Mouse (Mus musculus) splenic B cell, adult 2 months (primary cell): ENCODE results near the gene Taf4.

Source experiments
- DNase-seq: peaks from one replicate; pipeline ENCODE4 v3.0.0-alpha.2; 2011; ENCODE audit warnings: low read depth, low spot score
- H3K27me3 ChIP-seq: 2 replicates; pipeline ENCODE4 v1.6.1; 2012; ENCODE audit warnings: mild to moderate bottlenecking, low read length, moderate library complexity, mixed read lengths; ENCODE audit not compliant: control insufficient read depth, poor library complexity, insufficient read depth, severe bottlenecking
- H3K36me3 ChIP-seq: 2 replicates; pipeline ENCODE4 v1.6.1; 2012; ENCODE audit warnings: mild to moderate bottlenecking, low read length, moderate library complexity, mixed read lengths; ENCODE audit not compliant: control insufficient read depth, poor library complexity, insufficient read depth, severe bottlenecking

Taf4 gene

GRCm38 (mm10) chr2:179976628-179977343 is at the start of gene Taf4:
Gene Taf4, minus strand, starts transcription at chr2:179976646.
- Histone ChIP-seq H3K27me3 (no peaks in the 10 kb centered on the region), H3K36me3 (no peaks in the 10 kb centered on the region)
- DNase-seq: peak; percentile 90

- Histone ChIP-seq H3K36me3 (no peaks in the 10 kb centered on the region), H3K27me3 (no peaks in the 10 kb centered on the region)
- DNase-seq: no peak
Observed at GRCm38 (mm10) chr2:180025861-180026200, 49.4 kb upstream of the Taf4 start.

- DNase-seq: no peak
- no peaks in the 10 kb centered on the region for H3K36me3 ChIP-seq
Observed at GRCm38 (mm10) chr2:180025135-180025860, 48.9 kb upstream of the Taf4 start.

GRCm38 (mm10) chr2:180024401-180025098 is 48.1 kb upstream of the Taf4 start, which contains the start of gene Lsm14b:
Gene Lsm14b, plus strand, starts transcription at chr2:180024987.
- peak; percentile 99 for DNase-seq
- H3K27me3 ChIP-seq: no peaks in the 10 kb centered on the region
- no peaks in the 10 kb centered on the region for H3K36me3 ChIP-seq

More at GRCm38 (mm10) chr2:180025135-180025860, 48.9 kb upstream of the Taf4 start:
- H3K27me3 ChIP-seq: no peaks in the 10 kb centered on the region

- no peak for DNase-seq
- Histone ChIP-seq H3K27me3 (no peaks in the 10 kb centered on the region), H3K36me3 (no peaks in the 10 kb centered on the region)
Observed at GRCm38 (mm10) chr2:180022751-180023150, 46.3 kb upstream of the Taf4 start.

- H3K36me3 ChIP-seq: no peaks in the 10 kb centered on the region
- DNase-seq: no peak
Observed at GRCm38 (mm10) chr2:180020919-180021318, 44.5 kb upstream of the Taf4 start.

GRCm38 (mm10) chr2:180020091-180020661 is 43.7 kb upstream of the Taf4 start:
- no peaks in the 10 kb centered on the region for H3K27me3 ChIP-seq
- DNase-seq: no peak
- no peaks in the 10 kb centered on the region for H3K36me3 ChIP-seq

More at GRCm38 (mm10) chr2:180020919-180021318, 44.5 kb upstream of the Taf4 start:
- H3K27me3 ChIP-seq: no peaks in the 10 kb centered on the region

GRCm38 (mm10) chr2:180018573-180018972 is 42.1 kb upstream of the Taf4 start:
- DNase-seq: no peak
- Histone ChIP-seq H3K36me3 (no peaks in the 10 kb centered on the region), H3K27me3 (no peaks in the 10 kb centered on the region)

- H3K27me3 ChIP-seq: no peaks in the 10 kb centered on the region
- no peak for DNase-seq
- no peaks in the 10 kb centered on the region for H3K36me3 ChIP-seq
Observed at GRCm38 (mm10) chr2:180017632-180018031, 41.2 kb upstream of the Taf4 start.

- Histone ChIP-seq H3K27me3 (no peaks in the 10 kb centered on the region), H3K36me3 (no peaks in the 10 kb centered on the region)
- DNase-seq: no peak
Observed at GRCm38 (mm10) chr2:180013686-180014085, 37.2 kb upstream of the Taf4 start.

GRCm38 (mm10) chr2:180011370-180011769 is 34.9 kb upstream of the Taf4 start:
- no peaks in the 10 kb centered on the region for H3K27me3 ChIP-seq
- H3K36me3 ChIP-seq: no peaks in the 10 kb centered on the region
- DNase-seq: no peak

- Histone ChIP-seq H3K36me3 (no peaks in the 10 kb centered on the region), H3K27me3 (no peaks in the 10 kb centered on the region)
- DNase-seq: no peak
Observed at GRCm38 (mm10) chr2:180010686-180011085, 34.2 kb upstream of the Taf4 start.

- H3K27me3 ChIP-seq: no peaks in the 10 kb centered on the region
- no peak for DNase-seq
- no peaks in the 10 kb centered on the region for H3K36me3 ChIP-seq
Observed at GRCm38 (mm10) chr2:180006352-180007017, 30.0 kb upstream of the Taf4 start.

GRCm38 (mm10) chr2:180005656-180006351 is 29.4 kb upstream of the Taf4 start:
- DNase-seq: no peak
- no peaks in the 10 kb centered on the region for H3K36me3 ChIP-seq
- no peaks in the 10 kb centered on the region for H3K27me3 ChIP-seq
